Mouse (Mus musculus) left cerebral cortex, adult 18-20 months (tissue): ENCODE measurements at regions not wholly inside any gene's neighbourhood (a gene's known extent, or its start where the extent isn't known, plus 50 kb on each side); places are given as distances from the start of the nearest gene placed in this dataset.

Experiments used
- DNase-seq, 2 experiments: peaks; one replicate each; pipeline ENCODE4 v3.0.0; 2021 to 2022; ENCODE audit warnings: low spot score in 2 of 2, mixed read lengths in 1 of 2

DNA sequence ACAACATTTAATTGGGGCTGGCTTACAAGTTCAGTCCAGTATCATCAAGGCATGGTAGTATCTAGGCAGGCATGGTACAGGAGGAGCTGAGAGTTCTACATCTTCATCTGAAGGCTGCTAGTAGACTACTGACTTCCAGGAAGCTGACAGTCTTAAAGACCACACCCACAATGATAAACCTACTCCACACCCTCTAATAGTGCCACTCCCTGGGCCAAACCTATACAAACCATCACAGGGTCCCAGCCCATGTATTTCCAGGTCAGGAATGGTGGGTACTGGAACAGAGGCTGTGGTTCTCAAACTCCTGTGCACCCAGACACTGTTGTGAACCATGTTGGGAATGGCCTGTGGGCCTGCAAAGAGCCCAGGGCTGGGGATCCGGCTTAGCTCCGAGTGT, 55.2 kb upstream of the Eif4g2 start:
- DNase-seq = no peak

DNA sequence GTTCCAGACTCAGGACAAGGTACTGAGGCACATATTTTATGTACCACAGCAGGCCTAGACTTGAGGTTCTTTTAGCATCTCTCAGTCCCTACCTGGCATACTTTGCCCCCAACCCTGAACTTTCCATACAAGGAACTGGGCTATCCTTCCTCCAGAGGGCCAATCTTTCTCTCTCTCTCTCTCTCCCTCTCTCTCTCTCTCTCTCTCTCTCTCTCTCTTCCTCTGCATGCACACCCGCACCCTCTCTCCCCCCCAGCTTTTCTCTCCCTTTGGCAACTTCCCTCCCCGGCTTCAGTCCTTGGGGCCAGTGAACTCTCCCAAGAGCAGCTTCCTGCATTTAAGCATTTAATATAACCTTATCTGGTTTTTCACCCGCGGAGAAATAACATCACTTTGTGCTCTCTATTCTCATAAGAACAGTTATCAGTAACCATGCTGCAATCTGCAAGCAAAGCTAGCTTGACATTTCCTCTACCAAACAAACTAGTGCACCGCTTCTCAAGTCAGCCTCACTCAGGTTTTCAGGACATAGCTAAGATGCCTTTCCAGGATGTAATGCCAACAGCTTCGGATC, 53.3 kb upstream of the Eif4g2 start:
- DNase-seq = no peak

DNA sequence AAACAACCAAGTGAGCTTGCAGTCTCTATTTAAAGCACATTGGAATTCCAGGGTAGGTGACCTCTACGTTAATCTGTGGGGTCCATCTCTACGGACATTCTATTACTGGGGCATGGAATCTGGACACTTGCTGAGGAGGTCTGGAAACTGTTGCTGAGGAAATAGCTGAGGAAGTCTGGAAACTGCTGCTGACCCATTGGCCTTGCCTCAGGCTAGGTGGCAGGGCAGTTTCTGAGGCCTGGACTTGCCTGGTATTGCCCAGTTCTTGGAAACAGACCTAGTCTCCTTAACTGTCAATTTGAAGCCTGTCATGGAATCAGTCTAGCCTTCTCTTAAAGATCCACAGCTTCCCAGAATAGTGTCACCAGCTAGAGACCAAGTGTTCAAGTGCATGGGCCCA, 51.7 kb upstream of the Eif4g2 start:
- DNase-seq = no peak
